Mouse (Mus musculus): ENCODE results near the gene Nppb. TPM values are rescaled to one million over a fixed set of nuclear protein-coding genes. Genes with fewer than 3 reads are reported as not detected.

Gene Nppb
- total RNA-seq, 2 experiments from 2014 or later, result not detected

- no peak for DNase-seq (ENCODE audit: extremely low spot score in 1 of 2, low spot score in 1 of 2)
These were observed 49.9 kb downstream of the Nppb start for GRCm38 (mm10) chr4:148035440-148035839.

Other genes with a start within 250 kb of the Nppb start
- gene Zfp984, start 176.0 kb upstream of the Nppb start, total RNA-seq (2021), result 1 to 10 TPM; 1.9 to 2.7 TPM
- gene Zfp933, start 137.4 kb upstream of the Nppb start, total RNA-seq (2021), result 10 to 100 TPM; 17.4 to 18.1 TPM
- gene Miip, start 117.0 kb upstream of the Nppb start, total RNA-seq (2021), result 10 to 100 TPM; 15.2 to 26.5 TPM
- gene Fv1, start 116.8 kb upstream of the Nppb start, total RNA-seq (2021), result 1 to 10 TPM; 7.9 to 8.5 TPM
- 100 to 1,000 TPM; 191 to 194 TPM for gene Mfn2, start 81.1 kb upstream of the Nppb start, total RNA-seq (2021)
- 10 to 100 TPM; 21.7 to 25.2 TPM for gene Plod1, start 49.0 kb upstream of the Nppb start, total RNA-seq (2021)
- gene 2510039O18Rik, start 44.9 kb upstream of the Nppb start, total RNA-seq (2021), result 10 to 100 TPM; 28.4 to 29.1 TPM
- not detected for gene Nppa, start 14.9 kb downstream of the Nppb start, total RNA-seq (2021)
- gene Clcn6, start 53.0 kb downstream of the Nppb start, total RNA-seq (2021), result 10 to 100 TPM; 70.9 to 73.9 TPM
- 10 to 100 TPM; 28.7 to 31.9 TPM for gene Mthfr, start 53.3 kb downstream of the Nppb start, total RNA-seq (2021)
- 1 to 10 TPM; 6.2 to 6.9 TPM for gene Agtrap, start 102.2 kb downstream of the Nppb start, total RNA-seq (2021)
- 10 to 100 TPM; 15.0 to 16.5 TPM for gene Mad2l2, start 144.6 kb downstream of the Nppb start, total RNA-seq (2021)
- 1 to 10 TPM; 2.3 TPM for gene Draxin, start 144.9 kb downstream of the Nppb start, total RNA-seq (2021)
- 10 to 100 TPM; 27.9 to 28.7 TPM for gene Fbxo6, start 166.4 kb downstream of the Nppb start, total RNA-seq (2021)
- 100 to 1,000 TPM; 127 TPM for gene Fbxo44, start 174.7 kb downstream of the Nppb start, total RNA-seq (2021)
- 100 to 1,000 TPM in 1 of 2 experiments, 10 to 100 TPM in 1; 97.4 to 116 TPM for gene Fbxo2, start 174.8 kb downstream of the Nppb start, total RNA-seq (2021)

All from layer of hippocampus, postnatal 25 days (tissue).